Mouse (Mus musculus) hindbrain, embryonic 13.5 days (tissue): ENCODE measurements around the gene Fam228a. TPM values are rescaled to one million over a fixed set of nuclear protein-coding genes. Genes with fewer than 3 reads are reported as not detected.
"Not testable (repeated sequence)": the region's sequence is repeated elsewhere in the genome, so short reads cannot be mapped to it uniquely, and the experiment has no call there.

ENCODE experiments used
- ATAC-seq: fragments of 200-750 bp; cut with Nextera tagmentation; 2 replicates; pipeline ENCODE4 v1.8.0; 2017; ENCODE audit warnings: moderate TSS enrichment; ENCODE audit not compliant: low FRiP score
- H3K27ac ChIP-seq: fragments of 300-500 bp; sonication (generic); 2 replicates; pipeline ENCODE4 v1.5.1; 2015; ENCODE audit warnings: inconsistent platforms, mild to moderate bottlenecking, moderate library complexity
- H3K27me3 ChIP-seq: fragments of 300-500 bp; sonication (generic); 2 replicates; pipeline ENCODE4 v1.6.1; 2015; ENCODE audit warnings: mild to moderate bottlenecking, inconsistent platforms
- H3K36me3 ChIP-seq: fragments of 300-500 bp; sonication (generic); 2 replicates; pipeline ENCODE4 v1.6.1; 2015; ENCODE audit warnings: mild to moderate bottlenecking, inconsistent platforms
- H3K4me1 ChIP-seq: fragments of 300-500 bp; sonication (generic); replicated peaks from 2 replicates; pipeline ENCODE4 v1.6.1; 2015; ENCODE audit warnings: inconsistent platforms
- H3K4me2 ChIP-seq: fragments of 300-500 bp; sonication (generic); 2 replicates; pipeline ENCODE4 v1.6.1; 2015; ENCODE audit warnings: inconsistent platforms, mild to moderate bottlenecking, moderate library complexity
- H3K4me3 ChIP-seq: fragments of 300-500 bp; sonication (generic); 2 replicates; pipeline ENCODE4 v1.5.1; 2015; ENCODE audit warnings: mild to moderate bottlenecking, inconsistent platforms
- H3K9ac ChIP-seq: fragments of 300-500 bp; sonication (generic); 2 replicates; pipeline ENCODE4 v1.6.1; 2015; ENCODE audit warnings: mild to moderate bottlenecking, inconsistent platforms
- H3K9me3 ChIP-seq: fragments of 300-500 bp; sonication (generic); 2 replicates; pipeline ENCODE4 v1.6.1; 2016; ENCODE audit warnings: inconsistent platforms
- WGBS: fragments of 180-500 bp; shearing (Covaris S2); methylation state at CpG from one replicate; pipeline ENCODE4 v1.1.7; 2015; 5-methylcytosine and 5-hydroxymethylcytosine counted together
- polyA plus RNA-seq: library from polyadenylated mRNA; unstranded; fragments of >200 nt; fragmentation: Nextera tagmentation; extraction: Ambion mirVana; gene quantifications from 2 replicates; pipeline ENCODE4 v1.2.1, GENCODE M21; 2015

The Fam228a gene
- polyA plus RNA-seq, 1 experiment from 2014 or later = 0.75 TPM

DNA sequence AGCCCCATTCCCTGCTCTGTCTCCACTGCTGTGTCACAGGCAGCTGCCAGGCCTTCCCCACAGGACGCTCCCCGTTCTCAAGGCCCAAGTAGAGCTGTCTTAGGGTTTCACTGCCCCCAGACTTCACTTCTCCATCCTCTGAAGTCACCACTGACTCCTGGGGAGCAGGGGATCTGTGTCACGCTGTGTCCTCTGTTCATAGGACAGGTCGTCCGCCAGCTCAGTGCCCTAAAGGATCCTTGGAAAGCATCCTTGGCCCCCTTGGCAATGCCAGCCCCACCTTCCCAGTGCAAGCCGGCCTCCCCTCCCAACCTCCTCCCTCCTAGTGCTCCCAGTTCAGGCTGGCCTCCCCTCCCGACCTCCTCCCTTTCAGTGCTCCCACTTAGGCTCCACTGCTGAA is 28.3 kb downstream of the Fam228a start:
- Histone ChIP-seq H3K27ac (no peak overlapping the region), H3K4me2 (no peak overlapping the region), H3K4me3 (no peak overlapping the region), H3K4me1 (no peaks in the 10 kb centered on the region), H3K36me3 (peaks cover 58% of the 10 kb centered on the region), H3K9ac (no peak overlapping the region), H3K27me3 (no peaks in the 10 kb centered on the region), H3K9me3 (no peaks in the 10 kb centered on the region)
- WGBS = 85% methylated on average over 7 of the region's 7 CpGs
- ATAC-seq = no peak

DNA sequence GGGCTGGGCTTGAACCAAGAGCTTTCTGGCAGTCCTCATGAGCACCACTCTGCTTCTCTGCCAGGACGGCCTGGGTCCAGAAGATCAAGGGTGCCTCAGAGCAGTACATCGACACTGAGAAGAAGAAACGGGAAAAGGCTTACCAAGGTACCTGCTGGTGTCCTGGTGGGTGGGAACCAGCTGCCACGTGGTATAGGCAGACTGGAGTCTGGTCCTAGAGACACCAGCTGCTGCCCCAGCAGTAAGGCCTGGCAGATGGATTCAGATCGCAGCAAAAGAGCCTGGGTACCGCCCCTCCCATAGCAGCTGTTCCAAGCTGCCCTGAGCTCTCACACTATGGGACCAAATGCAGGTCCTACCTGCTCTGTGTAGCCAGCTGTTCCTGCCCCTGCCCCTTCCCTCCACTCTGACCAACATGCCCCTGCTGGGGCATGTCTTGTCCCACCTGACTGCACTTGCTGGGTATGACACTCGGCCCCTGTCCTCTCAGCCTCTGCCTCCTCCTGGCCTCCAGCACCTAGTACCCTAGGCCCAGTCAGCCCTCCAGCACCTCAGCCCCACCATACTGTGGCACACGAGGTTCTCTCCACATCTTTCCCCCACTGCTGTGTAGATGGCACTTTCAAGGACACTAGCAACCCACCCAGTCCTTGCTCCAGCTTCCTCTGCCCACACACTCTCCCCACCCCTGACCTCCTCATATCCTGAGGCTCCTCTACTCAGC is 29.2 kb downstream of the Fam228a start:
- H3K36me3 ChIP-seq = peaks cover 58% of the 10 kb centered on the region
- H3K4me3 ChIP-seq = no peak overlapping the region
- H3K27ac ChIP-seq = no peak overlapping the region
- H3K9ac ChIP-seq = no peak overlapping the region
- no peak overlapping the region for H3K4me2 ChIP-seq
- H3K4me1 ChIP-seq = no peaks in the 10 kb centered on the region
- H3K9me3 ChIP-seq = no peaks in the 10 kb centered on the region
- WGBS = 65% methylated on average over 8 of the region's 8 CpGs
- ATAC-seq = peak; percentile 61
- no peaks in the 10 kb centered on the region for H3K27me3 ChIP-seq

DNA sequence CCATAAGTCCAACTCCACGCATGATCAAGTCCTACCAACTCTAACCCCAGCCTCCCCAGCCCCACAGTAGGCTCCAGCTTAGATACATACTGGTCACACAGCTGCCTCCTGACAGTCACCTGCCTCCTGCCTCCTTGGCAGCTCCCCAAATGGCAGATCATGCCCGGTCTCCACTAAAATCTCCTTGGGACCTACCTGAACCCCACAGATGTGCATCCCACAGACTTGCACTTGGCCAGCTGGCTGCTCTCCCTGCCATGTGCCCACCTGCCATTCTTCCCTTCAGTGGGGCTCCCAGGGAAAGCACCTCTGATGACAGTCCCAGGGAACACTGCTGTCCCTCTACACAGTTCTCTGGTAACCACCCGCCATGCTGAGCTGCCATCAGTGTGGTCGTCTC is 29.9 kb downstream of the Fam228a start:
- peaks cover 56% of the 10 kb centered on the region for H3K36me3 ChIP-seq
- H3K9me3 ChIP-seq = no peaks in the 10 kb centered on the region
- no peak; the same call in 1 of the 2 replicates for ATAC-seq
- H3K27me3 ChIP-seq = no peaks in the 10 kb centered on the region
- no peaks in the 10 kb centered on the region for H3K4me1 ChIP-seq
- H3K4me2 ChIP-seq = no peak overlapping the region
- H3K4me3 ChIP-seq = no peak overlapping the region
- H3K27ac ChIP-seq = no peak overlapping the region
- no peak overlapping the region for H3K9ac ChIP-seq
- WGBS = 94% methylated on average over 4 of the region's 4 CpGs

DNA sequence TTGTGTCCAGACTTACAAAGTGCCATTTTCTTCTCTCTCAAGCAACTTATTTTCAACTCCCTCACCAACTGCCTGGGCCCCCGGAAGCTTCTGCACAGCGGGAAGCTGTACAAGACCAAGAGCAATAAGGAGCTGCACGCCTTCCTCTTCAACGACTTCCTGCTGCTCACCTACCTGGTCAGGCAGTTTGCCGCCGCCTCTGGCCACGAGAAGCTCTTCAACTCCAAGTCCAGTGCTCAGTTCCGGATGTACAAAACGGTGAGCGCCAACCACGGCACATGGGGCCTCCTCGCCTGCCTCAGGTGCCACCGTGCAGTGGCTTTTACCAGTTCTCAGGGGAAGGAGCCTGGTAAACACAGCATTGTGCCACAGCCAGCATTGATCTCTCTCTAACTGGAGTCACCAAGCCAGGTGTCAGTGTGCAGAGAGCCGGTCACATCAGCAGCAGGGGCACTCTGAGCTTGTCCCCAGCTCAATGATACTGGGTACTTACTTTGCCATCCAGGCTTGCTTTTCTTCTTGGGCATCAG is 30.7 kb downstream of the Fam228a start:
- no peaks in the 10 kb centered on the region for H3K27me3 ChIP-seq
- no peak overlapping the region for H3K4me2 ChIP-seq
- no peaks in the 10 kb centered on the region for H3K9me3 ChIP-seq
- H3K36me3 ChIP-seq = peaks cover 52% of the 10 kb centered on the region
- H3K9ac ChIP-seq = no peak overlapping the region
- H3K4me1 ChIP-seq = no peaks in the 10 kb centered on the region
- WGBS = 93% methylated on average over 14 of the region's 14 CpGs
- no peak overlapping the region for H3K4me3 ChIP-seq
- no peak for ATAC-seq
- H3K27ac ChIP-seq = no peak overlapping the region

GRCm38 (mm10) chr12:4706901-4707300 is 31.3 kb downstream of the Fam228a start:
- H3K36me3 ChIP-seq = peaks cover 48% of the 10 kb centered on the region
- no peaks in the 10 kb centered on the region for H3K4me1 ChIP-seq
- 92% methylated on average over 10 of the region's 10 CpGs for WGBS
- H3K9me3 ChIP-seq = no peaks in the 10 kb centered on the region
- H3K9ac ChIP-seq = no peak overlapping the region
- H3K4me3 ChIP-seq = no peak overlapping the region
- H3K27me3 ChIP-seq = no peaks in the 10 kb centered on the region
- no peak overlapping the region for H3K27ac ChIP-seq
- no peak for ATAC-seq
- no peak overlapping the region for H3K4me2 ChIP-seq

DNA sequence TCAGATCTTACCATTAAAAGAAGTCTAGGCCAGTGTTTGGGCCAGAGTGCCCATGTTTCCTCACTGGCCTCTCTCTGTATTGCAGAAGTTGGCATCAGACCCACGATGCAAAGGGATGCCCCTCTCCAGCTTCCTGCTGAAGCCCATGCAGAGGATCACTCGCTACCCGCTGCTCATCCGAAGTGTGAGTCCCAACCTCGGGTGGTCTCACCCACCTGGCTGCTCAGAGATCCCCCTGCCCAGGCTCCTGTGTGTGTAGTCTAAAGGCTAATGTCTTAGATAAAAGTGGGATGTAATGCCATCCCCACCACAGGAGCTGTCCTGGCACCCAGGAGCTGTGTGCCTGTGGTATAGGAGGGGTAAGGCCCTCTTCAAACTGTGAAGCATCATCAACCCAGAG is 32.1 kb downstream of the Fam228a start:
- no peaks in the 10 kb centered on the region for H3K4me1 ChIP-seq
- H3K36me3 ChIP-seq = peaks cover 50% of the 10 kb centered on the region
- no peak overlapping the region for H3K27ac ChIP-seq
- no peaks in the 10 kb centered on the region for H3K9me3 ChIP-seq
- H3K27me3 ChIP-seq = no peaks in the 10 kb centered on the region
- ATAC-seq = no peak
- no peak overlapping the region for H3K4me3 ChIP-seq
- H3K9ac ChIP-seq = no peak overlapping the region
- no peak overlapping the region for H3K4me2 ChIP-seq
- WGBS = 92% methylated on average over 5 of the region's 5 CpGs

DNA sequence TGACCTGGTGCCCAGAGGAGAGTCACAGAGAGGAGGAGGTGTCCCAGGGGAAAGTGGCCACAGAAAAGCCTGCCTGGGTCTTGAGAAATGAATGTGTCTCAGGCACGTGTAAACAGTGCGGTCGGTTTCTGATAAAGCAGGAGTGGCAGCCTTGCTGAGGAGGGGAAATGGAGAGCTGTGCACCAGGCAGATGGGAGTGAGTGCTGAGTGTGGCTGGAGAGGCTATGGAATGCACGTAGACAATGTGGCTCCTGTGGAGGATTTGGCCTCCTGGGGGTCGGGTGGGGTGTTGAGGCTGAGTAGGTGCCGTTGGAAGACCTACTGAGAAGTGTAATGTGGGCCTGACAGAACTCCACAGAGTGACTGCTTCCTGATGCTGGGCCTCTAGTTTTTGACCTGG is 32.6 kb downstream of the Fam228a start:
- H3K4me3 ChIP-seq, H3K27me3 ChIP-seq, H3K4me1 ChIP-seq, ATAC-seq, H3K9me3 ChIP-seq, H3K9ac ChIP-seq, H3K4me2 ChIP-seq, H3K27ac ChIP-seq: not testable (repeated sequence)
- 75% methylated on average over 6 of the region's 6 CpGs for WGBS
- peaks cover 50% of the 10 kb centered on the region for H3K36me3 ChIP-seq

- Histone ChIP-seq H3K27ac (no peak overlapping the region), H3K4me1 (no peaks in the 10 kb centered on the region), H3K4me2 (no peak overlapping the region), H3K9ac (no peak overlapping the region), H3K9me3 (no peaks in the 10 kb centered on the region), H3K4me3 (no peak overlapping the region), H3K36me3 (peaks cover 16% of the 10 kb centered on the region), H3K27me3 (no peaks in the 10 kb centered on the region)
- no peak for ATAC-seq
- WGBS = 100% methylated on average over 1 of the region's 1 CpGs
Observed at GRCm38 (mm10) chr12:4694534-4694933, 43.7 kb downstream of the Fam228a start.

DNA sequence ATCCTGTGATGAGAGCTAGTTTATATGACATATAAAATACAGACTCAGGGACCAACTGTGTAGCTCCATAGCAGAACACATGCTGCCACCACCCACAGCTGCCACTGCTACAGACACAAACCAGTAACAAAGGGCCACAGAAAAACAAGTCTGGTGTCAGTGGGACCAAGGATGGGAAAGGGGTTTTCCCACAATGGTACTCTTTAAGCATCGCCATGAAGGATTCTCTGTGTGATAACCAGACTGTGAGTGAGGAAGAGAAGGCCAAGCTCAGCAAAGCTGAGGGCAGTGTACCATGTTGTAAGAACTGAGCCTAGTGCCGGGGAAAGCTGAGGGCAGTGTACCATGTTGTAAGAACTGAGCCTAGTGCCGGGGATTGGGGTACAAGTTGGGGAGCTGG is 47.0 kb downstream of the Fam228a start:
- Histone ChIP-seq H3K9me3 (no peaks in the 10 kb centered on the region), H3K4me3 (no peak overlapping the region), H3K9ac (no peak overlapping the region), H3K4me2 (no peak overlapping the region), H3K27ac (no peak overlapping the region), H3K4me1 (no peaks in the 10 kb centered on the region), H3K27me3 (no peaks in the 10 kb centered on the region), H3K36me3 (no peaks in the 10 kb centered on the region)
- no peak for ATAC-seq
- WGBS = 97% methylated on average over 3 of the region's 3 CpGs

DNA sequence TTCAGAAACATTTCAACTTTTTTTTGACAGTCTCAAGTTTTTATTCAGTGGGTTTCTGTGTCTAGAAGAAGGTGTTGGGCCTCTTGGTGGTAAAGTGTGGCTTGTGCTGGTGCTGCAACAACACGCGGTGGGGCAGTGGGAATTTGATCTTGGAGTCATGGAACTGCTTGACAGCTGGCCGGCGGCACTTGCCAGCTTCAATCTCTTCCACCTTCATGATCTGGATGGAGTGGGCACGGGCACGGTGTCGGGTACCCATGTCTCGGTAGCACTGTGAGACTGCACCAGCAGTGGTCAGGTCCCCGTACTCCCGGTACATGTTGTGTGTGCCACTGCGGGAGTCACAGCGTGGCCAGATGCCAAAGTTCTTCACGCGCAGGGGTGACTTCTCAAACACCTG is 48.9 kb downstream of the Fam228a start:
- Histone ChIP-seq H3K36me3 (no peaks in the 10 kb centered on the region), H3K9ac (no peak overlapping the region), H3K4me1 (no peaks in the 10 kb centered on the region), H3K27ac (no peak overlapping the region), H3K9me3 (no peaks in the 10 kb centered on the region), H3K4me2 (no peak overlapping the region), H3K27me3 (no peaks in the 10 kb centered on the region), H3K4me3 (no peak overlapping the region)
- 93% methylated on average over 14 of the region's 14 CpGs for WGBS
- no peak for ATAC-seq

- Histone ChIP-seq H3K9ac (no peak overlapping the region), H3K27ac (no peak overlapping the region), H3K36me3 (no peaks in the 10 kb centered on the region), H3K4me3 (no peak overlapping the region), H3K4me1 (no peaks in the 10 kb centered on the region), H3K27me3 (no peaks in the 10 kb centered on the region), H3K9me3 (no peaks in the 10 kb centered on the region), H3K4me2 (no peak overlapping the region)
- 89% methylated on average over 2 of the region's 2 CpGs for WGBS
- ATAC-seq = no peak
Observed at GRCm38 (mm10) chr12:4688386-4688785, 49.8 kb downstream of the Fam228a start.

DNA sequence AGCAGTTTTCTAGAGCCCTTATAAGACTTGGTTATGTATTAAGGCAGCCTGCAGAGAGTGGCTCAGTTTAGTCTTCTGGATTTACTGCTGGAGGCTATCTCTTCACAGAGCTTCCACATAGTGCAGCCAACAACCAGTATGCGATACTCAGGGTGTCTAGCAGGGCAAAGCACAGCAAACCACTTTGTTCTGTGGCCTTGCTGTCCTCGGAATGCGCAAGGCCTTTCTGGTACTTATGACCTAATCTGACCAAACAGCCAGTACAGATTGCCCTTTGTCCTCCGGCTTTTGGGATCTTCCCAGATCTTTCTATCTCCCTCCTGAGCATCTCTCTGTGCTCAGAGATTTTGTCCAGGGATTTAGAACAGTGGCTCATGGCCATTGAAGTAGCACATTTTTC is 52.8 kb downstream of the Fam228a start:
- H3K9me3 ChIP-seq = no peaks in the 10 kb centered on the region
- WGBS = 92% methylated on average over 4 of the region's 4 CpGs
- no peak overlapping the region for H3K4me3 ChIP-seq
- H3K4me1 ChIP-seq = no peaks in the 10 kb centered on the region
- no peak overlapping the region for H3K27ac ChIP-seq
- H3K4me2 ChIP-seq = no peak overlapping the region
- H3K36me3 ChIP-seq = no peaks in the 10 kb centered on the region
- no peak overlapping the region for H3K9ac ChIP-seq
- H3K27me3 ChIP-seq = no peaks in the 10 kb centered on the region
- ATAC-seq = no peak

DNA sequence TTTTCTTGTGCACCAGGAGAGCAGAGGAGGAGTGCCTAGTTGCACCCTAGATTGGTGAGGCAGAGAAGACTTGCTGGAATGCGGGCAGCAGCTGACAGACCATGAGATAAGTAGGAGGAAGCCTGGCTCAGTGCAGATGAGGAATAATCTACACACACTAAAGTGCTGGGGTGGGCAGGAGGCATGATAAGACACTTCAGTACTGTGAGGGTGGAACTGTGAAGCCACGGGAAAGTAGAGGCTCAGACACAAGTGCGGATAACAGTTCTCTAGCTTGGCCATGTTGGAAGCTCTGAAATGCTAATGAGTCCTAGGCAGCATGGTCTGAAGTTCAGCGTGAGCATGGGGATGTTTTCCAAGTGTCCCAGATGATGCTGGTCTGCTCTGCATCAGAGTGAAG is 58.3 kb downstream of the Fam228a start:
- no peak overlapping the region for H3K27ac ChIP-seq
- no peak overlapping the region for H3K9ac ChIP-seq
- no peak for ATAC-seq
- no peaks in the 10 kb centered on the region for H3K9me3 ChIP-seq
- H3K36me3 ChIP-seq = peaks cover 6% of the 10 kb centered on the region
- H3K4me3 ChIP-seq = no peak overlapping the region
- 77% methylated on average over 4 of the region's 4 CpGs for WGBS
- H3K4me1 ChIP-seq = no peaks in the 10 kb centered on the region
- H3K4me2 ChIP-seq = no peak overlapping the region
- H3K27me3 ChIP-seq = no peaks in the 10 kb centered on the region
